Comparison of ENCODE assay signal across 11 mouse cellular contexts in the genomic region with DNA sequence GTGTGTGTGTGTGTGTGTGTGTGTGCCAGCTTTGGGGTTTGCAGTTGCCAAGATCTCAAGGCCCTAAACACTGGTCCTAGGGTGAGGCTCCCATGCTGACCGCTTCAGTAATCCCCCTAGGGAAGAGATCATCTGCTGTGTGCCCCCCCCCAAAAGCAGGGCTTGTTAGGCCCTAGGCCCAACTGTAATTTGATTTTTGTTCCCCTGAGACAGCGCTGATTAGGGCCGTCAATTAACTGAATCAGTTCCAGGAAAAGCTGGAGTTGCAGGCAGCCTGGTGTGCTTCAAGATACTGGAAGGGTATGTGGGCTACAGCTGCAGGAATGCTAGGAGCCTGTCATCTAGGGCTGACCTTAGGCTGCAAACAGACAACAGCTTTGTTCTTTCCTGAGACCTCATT.
A peak's percentile ranks its signal among the peaks of the same experiment; 100 is the strongest.
DNase-seq lines count a peak whose midpoint lies in the region; ATAC-seq and TF ChIP-seq lines count a peak whose summit lies in the region.
"Had no signal": no experiment of that assay in that cellular context is flagged by ENCODE, and none has a peak within 500 bp of the region (broad histone marks: within the 10 kb centered on the region; RNA-seq: fewer than 3 reads in every experiment).

No protein-coding gene starts in this region.

- H3K9ac ChIP-seq in hindbrain, postnatal 0 days (replicated peaks; ENCODE audit: low read length) = no peak overlapping the region
- no peak overlapping the region for H3K9ac ChIP-seq in embryonic facial prominence, embryonic 15.5 days

- peak overlapping the region; percentile 70 for H3K27ac ChIP-seq in hindbrain, embryonic 10.5 days
- no peak overlapping the region for H3K27ac ChIP-seq in hindbrain, postnatal 0 days
- H3K27ac ChIP-seq in embryonic facial prominence, embryonic 15.5 days (replicated peaks) = peak overlapping the region; percentile 80
- H3K27ac ChIP-seq in limb, embryonic 10.5 days = peak overlapping the region; percentile 79; the same call in 1 of the 2 replicates

- H3K4me2 ChIP-seq in hindbrain, postnatal 0 days (ENCODE audit: low read depth, low read length) = no peak overlapping the region
- no peak overlapping the region for H3K4me2 ChIP-seq in embryonic facial prominence, embryonic 15.5 days (replicated peaks)

- no peak for TF ChIP-seq CTCF in hindbrain, postnatal 0 days (IDR thresholded peaks at IDR 0.05; ENCODE audit: low read depth)

- ATAC-seq in hindbrain, postnatal 0 days = no peak
- ATAC-seq in embryonic facial prominence, embryonic 15.5 days (ENCODE audit: insufficient number of reproducible peaks, low FRiP score, low TSS enrichment, low read depth) = peak; percentile 56

- peaks cover 40% of the 10 kb centered on the region for H3K4me1 ChIP-seq in hindbrain, embryonic 10.5 days (replicated peaks)
- H3K4me1 ChIP-seq in hindbrain, postnatal 0 days (ENCODE audit: insufficient read depth, low read length) = no peaks in the 10 kb centered on the region
- H3K4me1 ChIP-seq in embryonic facial prominence, embryonic 15.5 days = peaks cover 58% of the 10 kb centered on the region
- H3K4me1 ChIP-seq in limb, embryonic 10.5 days = peaks cover 70% of the 10 kb centered on the region

- no peaks in the 10 kb centered on the region for H3K9me3 ChIP-seq in hindbrain, embryonic 10.5 days
- H3K9me3 ChIP-seq in hindbrain, postnatal 0 days (ENCODE audit: low read length) = no peaks in the 10 kb centered on the region
- no peaks in the 10 kb centered on the region for H3K9me3 ChIP-seq in embryonic facial prominence, embryonic 15.5 days (replicated peaks)
- H3K9me3 ChIP-seq in limb, embryonic 10.5 days (replicated peaks) = no peaks in the 10 kb centered on the region

- no peak for DNase-seq in hindbrain, embryonic 10.5 days (ENCODE audit: low spot score)
- no peak for DNase-seq in hindbrain, postnatal 0 days (ENCODE audit: low spot score)
- DNase-seq in MN1 (ENCODE audit: low spot score) = peak; percentile 74
- DNase-seq in limb, embryonic 10.5 days (ENCODE audit: low spot score) = peak; percentile 40
- no peak for DNase-seq in adrenal gland, adult 8-10 months
- no peak for DNase-seq in cerebellum, postnatal 36 days
- no peak for DNase-seq in lung, postnatal 10 days
- DNase-seq: lung, postnatal 14 days; right cerebral cortex, postnatal 14 days had no signal

- H3K36me3 ChIP-seq in hindbrain, embryonic 10.5 days = no peaks in the 10 kb centered on the region
- H3K36me3 ChIP-seq in hindbrain, postnatal 0 days (ENCODE audit: insufficient read depth, low read length) = no peaks in the 10 kb centered on the region
- no peaks in the 10 kb centered on the region for H3K36me3 ChIP-seq in embryonic facial prominence, embryonic 15.5 days
- H3K36me3 ChIP-seq in limb, embryonic 10.5 days = no peaks in the 10 kb centered on the region

- WGBS in hindbrain, embryonic 10.5 days = 59% methylated on average over 3 of the region's 3 CpGs
- WGBS in hindbrain, postnatal 0 days = 32% methylated on average over 3 of the region's 3 CpGs
- 25% methylated on average over 3 of the region's 3 CpGs for WGBS in embryonic facial prominence, embryonic 15.5 days
- 49% methylated on average over 3 of the region's 3 CpGs for WGBS in limb, embryonic 10.5 days

- no peak overlapping the region for H3K4me3 ChIP-seq in hindbrain, embryonic 10.5 days
- no peak overlapping the region for H3K4me3 ChIP-seq in hindbrain, postnatal 0 days (ENCODE audit: low read length)
- H3K4me3 ChIP-seq in embryonic facial prominence, embryonic 15.5 days (replicated peaks) = no peak overlapping the region
- H3K4me3 ChIP-seq in limb, embryonic 10.5 days = no peak overlapping the region
- H3K4me3 ChIP-seq: myocyte had no signal

- H3K27me3 ChIP-seq in hindbrain, embryonic 10.5 days (ENCODE audit: insufficient read depth, poor library complexity, severe bottlenecking) = no peaks in the 10 kb centered on the region
- no peaks in the 10 kb centered on the region for H3K27me3 ChIP-seq in hindbrain, postnatal 0 days (ENCODE audit: insufficient read depth, low read length)
- H3K27me3 ChIP-seq in embryonic facial prominence, embryonic 15.5 days = no peaks in the 10 kb centered on the region
- no peaks in the 10 kb centered on the region for H3K27me3 ChIP-seq in limb, embryonic 10.5 days (ENCODE audit: low read depth, poor library complexity, severe bottlenecking)

Comparison
In these comparisons a context has a peak if more than half of its experiments do, and no peak if none do; other contexts are left out.
1. DNase-seq: peak in MN1 (single experiment) and limb, embryonic 10.5 days (single experiment); none in hindbrain, embryonic 10.5 days (single experiment), hindbrain, postnatal 0 days (single experiment), adrenal gland, adult 8-10 months (single experiment), cerebellum, postnatal 36 days (0 of 2) and lung, postnatal 10 days (single experiment).